Mouse (Mus musculus): ENCODE data around the gene Mier2.

- TF ChIP-seq CTCF (IDR thresholded peaks at IDR 0.05) = no peak
- no peak for TF ChIP-seq EP300 (IDR thresholded peaks at IDR 0.05)
Observed at GRCm38 (mm10) chr10:79580356-79580755, 25.4 kb upstream of the Mier2 start.
